Mouse (Mus musculus): Measurements from ENCODE around the gene Lix1. TPM values are rescaled to one million over a fixed set of nuclear protein-coding genes. Genes with fewer than 3 reads are reported as not detected.

Lix1 gene
- polyA plus RNA-seq (2014; fragmentation: Nextera tagmentation; extraction: Ambion mirVana): 10.3 and 20.6 TPM in 2 replicates

GRCm38 (mm10) chr17:17402222-17403004 lies at the start of gene Lix1:
Lix1 (plus strand) TSS chr17:17402672.
- Histone ChIP-seq H3K27ac (ENCODE audit: low read depth, low read length) (no peak within 1 kb of the TSS), H3K9ac (replicated peaks; ENCODE audit: low read depth, low read length) (no peak within 1 kb of the TSS), H3K9me3 (ENCODE audit: control insufficient read depth, low read length) (no peaks in the 10 kb centered on the region), H3K4me3 (ENCODE audit: low read depth, low read length) (peak within 1 kb of the TSS; percentile 16; the same call in 1 of the 2 replicates), H3K4me1 (ENCODE audit: control insufficient read depth, insufficient read depth, low read length) (no peaks in the 10 kb centered on the region), H3K4me2 (ENCODE audit: low read depth, low read length) (peak within 1 kb of the TSS; percentile 44), H3K36me3 (ENCODE audit: control insufficient read depth, insufficient read depth, low read length) (no peaks in the 10 kb centered on the region), H3K27me3 (ENCODE audit: control insufficient read depth, insufficient read depth, low read length) (no peaks in the 10 kb centered on the region)
- 15% methylated on average over 6 of the region's 6 CpGs for WGBS
- peak; percentile 98 for ATAC-seq (ENCODE audit: low read depth)

GRCm38 (mm10) chr17:17373550-17373917 lies 28.9 kb upstream of the Lix1 start:
- Histone ChIP-seq H3K27me3 (ENCODE audit: control insufficient read depth, insufficient read depth, low read length) (no peaks in the 10 kb centered on the region), H3K4me1 (ENCODE audit: control insufficient read depth, insufficient read depth, low read length) (0 out of 2 replicates have a peak, but pooled peaks cover 9% of the 10 kb centered on the region), H3K4me2 (ENCODE audit: low read depth, low read length) (peak overlapping the region; percentile 87), H3K9me3 (ENCODE audit: control insufficient read depth, low read length) (no peaks in the 10 kb centered on the region), H3K36me3 (ENCODE audit: control insufficient read depth, insufficient read depth, low read length) (peaks cover 3% of the 10 kb centered on the region; the same call in 1 of the 2 replicates), H3K27ac (ENCODE audit: low read depth, low read length) (peak overlapping the region; percentile 76), H3K4me3 (ENCODE audit: low read depth, low read length) (peak overlapping the region; percentile 69), H3K9ac (replicated peaks; ENCODE audit: low read depth, low read length) (peak overlapping the region; percentile 75)
- WGBS: 6% methylated on average over 6 of the region's 6 CpGs
- ATAC-seq (ENCODE audit: low read depth): no peak; the same call in 1 of the 2 replicates

DNA sequence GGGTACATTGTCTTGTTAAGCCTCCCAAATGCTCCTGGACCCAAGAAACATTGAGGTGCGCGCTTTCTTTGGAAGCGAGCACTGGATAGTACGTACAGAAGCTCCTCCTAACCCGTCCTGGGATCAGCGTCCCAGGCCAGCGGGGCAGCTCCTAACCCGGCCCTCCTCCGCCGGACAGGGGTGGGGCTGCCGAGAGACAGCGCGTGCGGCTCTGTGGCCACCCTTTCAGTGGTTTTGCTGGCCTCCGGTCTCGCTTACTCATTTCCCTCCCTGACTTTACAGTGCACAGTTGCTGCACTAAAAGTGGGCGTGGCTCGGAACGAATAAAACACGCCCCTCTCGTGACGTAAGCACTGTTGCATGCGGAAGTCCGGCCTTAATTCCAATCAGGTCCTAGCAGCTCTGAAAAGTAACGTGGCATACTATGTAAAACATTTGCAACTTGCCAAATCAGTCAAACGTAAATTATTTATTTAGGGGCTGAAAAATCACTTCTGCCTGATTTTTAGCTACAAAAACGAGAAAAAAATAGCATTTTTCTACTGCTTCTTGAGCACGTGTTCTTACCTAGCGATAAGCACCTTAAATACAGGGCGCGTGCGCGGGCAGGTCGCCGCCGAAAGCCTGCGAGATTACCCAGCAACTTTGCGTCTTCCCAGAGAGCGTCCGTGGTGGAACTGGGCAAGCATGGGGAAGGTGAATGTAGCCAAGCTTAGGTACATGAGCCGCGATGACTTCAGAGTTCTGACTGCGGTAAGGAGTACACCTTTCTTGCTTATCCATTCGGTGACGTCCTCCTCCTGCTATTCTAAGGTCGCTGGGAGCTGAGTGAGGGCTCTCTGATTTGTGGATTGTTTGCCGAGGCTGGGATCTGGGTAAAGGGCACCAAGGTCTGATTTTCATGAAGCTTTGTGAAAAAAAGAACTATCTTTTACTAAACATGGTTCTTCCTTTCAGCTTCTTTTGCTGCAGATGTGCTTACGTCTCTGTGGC lies 28.3 kb upstream of the Lix1 start, which contains the start of gene Riok2:
TSS of gene Riok2 (plus strand) at position 392 of the 993 bp plus-strand sequence.
- WGBS: under 1% methylated on average over 48 of the region's 48 CpGs

DNA sequence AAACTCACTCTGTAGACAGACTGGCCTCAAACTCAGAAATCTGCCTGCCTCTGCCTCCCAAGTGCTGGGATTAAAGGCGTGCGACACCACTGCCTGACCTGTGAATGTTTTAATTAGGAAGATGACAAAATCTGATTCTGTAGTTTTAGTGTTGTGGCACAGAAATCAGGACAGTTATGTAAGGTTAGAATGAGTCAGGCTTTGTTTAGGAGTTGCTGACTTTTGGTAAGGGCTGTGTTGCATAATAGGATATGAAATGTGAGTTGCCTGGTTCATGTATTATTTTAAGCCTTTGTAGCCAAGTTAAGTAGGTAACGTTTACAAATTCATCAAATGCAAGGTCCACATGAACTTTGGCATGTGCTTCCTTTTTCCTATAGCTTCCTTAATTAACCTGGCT lies 26.9 kb upstream of the Lix1 start:
- Histone ChIP-seq H3K27me3 (ENCODE audit: control insufficient read depth, insufficient read depth, low read length) (no peaks in the 10 kb centered on the region), H3K9ac (replicated peaks; ENCODE audit: low read depth, low read length) (no peak overlapping the region), H3K4me1 (ENCODE audit: control insufficient read depth, insufficient read depth, low read length) (0 out of 2 replicates have a peak, but pooled peaks cover 9% of the 10 kb centered on the region), H3K9me3 (ENCODE audit: control insufficient read depth, low read length) (no peaks in the 10 kb centered on the region), H3K27ac (ENCODE audit: low read depth, low read length) (no peak overlapping the region), H3K36me3 (ENCODE audit: control insufficient read depth, insufficient read depth, low read length) (peaks cover 5% of the 10 kb centered on the region), H3K4me3 (ENCODE audit: low read depth, low read length) (no peak overlapping the region), H3K4me2 (ENCODE audit: low read depth, low read length) (peak overlapping the region; percentile 87; the same call in 1 of the 2 replicates)
- 94% methylated on average over 3 of the region's 3 CpGs for WGBS
- no peak for ATAC-seq (ENCODE audit: low read depth)

More for the DNA sequence above, 28.3 kb upstream of the Lix1 start, which contains the start of gene Riok2:
- H3K9me3 ChIP-seq (ENCODE audit: control insufficient read depth, low read length): no peaks in the 10 kb centered on the region
- H3K4me3 ChIP-seq (ENCODE audit: low read depth, low read length): peak within 1 kb of the TSS; percentile 69
- H3K27ac ChIP-seq (ENCODE audit: low read depth, low read length): peak within 1 kb of the TSS; percentile 76
- peak within 1 kb of the TSS; percentile 75 for H3K9ac ChIP-seq (replicated peaks; ENCODE audit: low read depth, low read length)
- peak within 1 kb of the TSS; percentile 87 for H3K4me2 ChIP-seq (ENCODE audit: low read depth, low read length)
- H3K27me3 ChIP-seq (ENCODE audit: control insufficient read depth, insufficient read depth, low read length): no peaks in the 10 kb centered on the region
- 0 out of 2 replicates have a peak, but pooled peaks cover 9% of the 10 kb centered on the region for H3K4me1 ChIP-seq (ENCODE audit: control insufficient read depth, insufficient read depth, low read length)
- peaks cover 3% of the 10 kb centered on the region; the same call in 1 of the 2 replicates for H3K36me3 ChIP-seq (ENCODE audit: control insufficient read depth, insufficient read depth, low read length)
- peak; percentile 98 for ATAC-seq (ENCODE audit: low read depth)

GRCm38 (mm10) chr17:17383703-17384102 lies 18.8 kb upstream of the Lix1 start:
- H3K36me3 ChIP-seq (ENCODE audit: control insufficient read depth, insufficient read depth, low read length): peaks cover 42% of the 10 kb centered on the region
- H3K27ac ChIP-seq (ENCODE audit: low read depth, low read length): no peak overlapping the region
- no peak for ATAC-seq (ENCODE audit: low read depth)
- no peak overlapping the region for H3K4me2 ChIP-seq (ENCODE audit: low read depth, low read length)
- no peaks in the 10 kb centered on the region for H3K27me3 ChIP-seq (ENCODE audit: control insufficient read depth, insufficient read depth, low read length)
- no peak overlapping the region for H3K4me3 ChIP-seq (ENCODE audit: low read depth, low read length)
- no peak overlapping the region for H3K9ac ChIP-seq (replicated peaks; ENCODE audit: low read depth, low read length)
- H3K4me1 ChIP-seq (ENCODE audit: control insufficient read depth, insufficient read depth, low read length): no peaks in the 10 kb centered on the region
- no peaks in the 10 kb centered on the region for H3K9me3 ChIP-seq (ENCODE audit: control insufficient read depth, low read length)
- 96% methylated on average over 4 of the region's 4 CpGs for WGBS

GRCm38 (mm10) chr17:17384502-17384901 lies 18.0 kb upstream of the Lix1 start:
- Histone ChIP-seq H3K9ac (replicated peaks; ENCODE audit: low read depth, low read length) (no peak overlapping the region), H3K9me3 (ENCODE audit: control insufficient read depth, low read length) (no peaks in the 10 kb centered on the region), H3K4me3 (ENCODE audit: low read depth, low read length) (no peak overlapping the region), H3K4me1 (ENCODE audit: control insufficient read depth, insufficient read depth, low read length) (no peaks in the 10 kb centered on the region), H3K4me2 (ENCODE audit: low read depth, low read length) (no peak overlapping the region), H3K27ac (ENCODE audit: low read depth, low read length) (no peak overlapping the region), H3K36me3 (ENCODE audit: control insufficient read depth, insufficient read depth, low read length) (peaks cover 43% of the 10 kb centered on the region), H3K27me3 (ENCODE audit: control insufficient read depth, insufficient read depth, low read length) (no peaks in the 10 kb centered on the region)
- 82% methylated on average over 3 of the region's 3 CpGs for WGBS
- ATAC-seq (ENCODE audit: low read depth): no peak

DNA sequence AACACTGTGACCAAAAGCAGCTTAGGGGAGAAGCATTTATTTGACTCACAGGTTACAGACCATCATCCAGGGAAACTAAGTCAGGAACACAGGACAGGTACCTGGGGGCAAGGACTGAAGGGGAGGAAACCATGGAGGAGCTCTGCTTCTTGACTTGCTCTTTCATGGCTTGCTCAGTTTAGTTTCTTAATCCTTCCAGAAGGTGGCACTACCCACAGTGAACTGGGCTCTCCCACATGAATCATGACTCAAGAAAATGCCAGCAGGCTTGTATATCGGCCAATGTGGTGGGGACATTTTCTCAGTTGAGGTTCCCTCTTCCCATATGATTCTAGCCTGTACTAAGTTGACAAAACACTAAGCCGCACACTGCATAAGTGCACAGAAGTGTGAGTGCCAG lies 16.4 kb upstream of the Lix1 start:
- no peak overlapping the region for H3K4me2 ChIP-seq (ENCODE audit: low read depth, low read length)
- no peaks in the 10 kb centered on the region for H3K4me1 ChIP-seq (ENCODE audit: control insufficient read depth, insufficient read depth, low read length)
- no peak overlapping the region for H3K27ac ChIP-seq (ENCODE audit: low read depth, low read length)
- H3K27me3 ChIP-seq (ENCODE audit: control insufficient read depth, insufficient read depth, low read length): no peaks in the 10 kb centered on the region
- no peaks in the 10 kb centered on the region for H3K9me3 ChIP-seq (ENCODE audit: control insufficient read depth, low read length)
- peaks cover 38% of the 10 kb centered on the region for H3K36me3 ChIP-seq (ENCODE audit: control insufficient read depth, insufficient read depth, low read length)
- no peak for ATAC-seq (ENCODE audit: low read depth)
- H3K9ac ChIP-seq (replicated peaks; ENCODE audit: low read depth, low read length): no peak overlapping the region
- H3K4me3 ChIP-seq (ENCODE audit: low read depth, low read length): no peak overlapping the region
- 96% methylated on average over 2 of the region's 2 CpGs for WGBS

DNA sequence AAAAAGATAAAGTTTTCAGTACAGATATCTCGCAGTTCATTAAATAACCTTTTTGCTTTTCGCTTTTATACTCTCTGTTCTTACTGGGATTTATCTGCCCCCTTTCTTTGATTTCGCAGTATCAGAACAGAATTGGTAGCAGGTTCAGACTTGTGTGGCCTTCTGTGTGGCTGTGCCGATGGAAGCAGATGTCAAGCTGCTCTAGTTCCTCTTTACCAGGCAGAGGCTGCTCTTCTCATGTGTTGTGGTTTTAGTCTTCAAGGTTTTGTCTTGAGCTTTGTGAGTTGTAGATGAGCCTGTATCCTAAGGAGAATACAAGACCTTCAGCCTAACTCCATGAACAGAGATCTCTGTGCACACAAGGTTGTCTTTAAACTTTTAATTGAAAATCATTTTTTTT lies 10.6 kb upstream of the Lix1 start:
- Histone ChIP-seq H3K9me3 (ENCODE audit: control insufficient read depth, low read length) (no peaks in the 10 kb centered on the region), H3K4me2 (ENCODE audit: low read depth, low read length) (no peak overlapping the region), H3K4me3 (ENCODE audit: low read depth, low read length) (no peak overlapping the region), H3K36me3 (ENCODE audit: control insufficient read depth, insufficient read depth, low read length) (peaks cover 16% of the 10 kb centered on the region; the same call in 1 of the 2 replicates), H3K4me1 (ENCODE audit: control insufficient read depth, insufficient read depth, low read length) (no peaks in the 10 kb centered on the region), H3K27me3 (ENCODE audit: control insufficient read depth, insufficient read depth, low read length) (no peaks in the 10 kb centered on the region), H3K9ac (replicated peaks; ENCODE audit: low read depth, low read length) (no peak overlapping the region), H3K27ac (ENCODE audit: low read depth, low read length) (no peak overlapping the region)
- no peak for ATAC-seq (ENCODE audit: low read depth)
- WGBS: 95% methylated on average over 4 of the region's 4 CpGs
